Mouse (Mus musculus) forebrain, embryonic 10.5 days (tissue): ENCODE measurements around the gene Atp6v1e1. TPM values are rescaled to one million over a fixed set of nuclear protein-coding genes. Genes with fewer than 3 reads are reported as not detected.
"Not testable (repeated sequence)": the region's sequence is repeated elsewhere in the genome, so short reads cannot be mapped to it uniquely, and the experiment has no call there.

ENCODE experiments used
- DNase-seq: peaks from one replicate; pipeline ENCODE4 v3.0.0-alpha.2; 2017; ENCODE audit warnings: low spot score; ENCODE audit errors: extremely low spot score
- H3K27ac ChIP-seq: fragments of 300-500 bp; sonication (generic); 2 replicates; pipeline ENCODE4 v1.5.1; 2016; ENCODE audit warnings: mild to moderate bottlenecking
- H3K27me3 ChIP-seq: fragments of 300-500 bp; sonication (generic); 2 replicates; pipeline ENCODE4 v1.6.1; 2016; ENCODE audit warnings: mild to moderate bottlenecking; ENCODE audit not compliant: poor library complexity, severe bottlenecking
- H3K36me3 ChIP-seq: fragments of 300-500 bp; sonication (generic); replicated peaks from 2 replicates; pipeline ENCODE4 v1.6.1; 2016; ENCODE audit warnings: mild to moderate bottlenecking, moderate library complexity
- H3K4me1 ChIP-seq: fragments of 300-500 bp; sonication (generic); 2 replicates; pipeline ENCODE4 v1.6.1; 2016
- H3K4me3 ChIP-seq: fragments of 300-500 bp; sonication (generic); 2 replicates; pipeline ENCODE4 v1.5.1; 2016; ENCODE audit warnings: mild to moderate bottlenecking, moderate library complexity
- H3K9me3 ChIP-seq: fragments of 300-500 bp; sonication (generic); 2 replicates; pipeline ENCODE4 v1.6.1; 2016; ENCODE audit warnings: mild to moderate bottlenecking, moderate library complexity
- WGBS: fragments of 180-500 bp; shearing (Covaris S2); methylation state at CpG from one replicate; pipeline ENCODE4 v1.1.7; 2016; 5-methylcytosine and 5-hydroxymethylcytosine counted together
- polyA plus RNA-seq: library from polyadenylated mRNA; unstranded; fragments of >200 nt; fragmentation: Nextera tagmentation; extraction: Ambion mirVana; gene quantifications from 2 replicates; pipeline ENCODE4 v1.2.1, GENCODE M21; 2016

The Atp6v1e1 gene
- polyA plus RNA-seq = 109 and 110 TPM in 2 replicates

GRCm38 (mm10) chr6:120822307-120822928 is at the start of gene Atp6v1e1:
Gene Atp6v1e1, minus strand, starts transcription at chr6:120822793.
- peak within 1 kb of the TSS; percentile 97 for H3K4me3 ChIP-seq
- H3K9me3 ChIP-seq = peaks cover 3% of the 10 kb centered on the region; the same call in 1 of the 2 replicates
- H3K4me1 ChIP-seq = peaks cover 15% of the 10 kb centered on the region
- WGBS = 0% methylated on average over 41 of the region's 41 CpGs
- H3K36me3 ChIP-seq = peaks cover 24% of the 10 kb centered on the region
- peak within 1 kb of the TSS; percentile 90 for H3K27ac ChIP-seq
- DNase-seq = peak; percentile 96
- no peaks in the 10 kb centered on the region for H3K27me3 ChIP-seq

DNA sequence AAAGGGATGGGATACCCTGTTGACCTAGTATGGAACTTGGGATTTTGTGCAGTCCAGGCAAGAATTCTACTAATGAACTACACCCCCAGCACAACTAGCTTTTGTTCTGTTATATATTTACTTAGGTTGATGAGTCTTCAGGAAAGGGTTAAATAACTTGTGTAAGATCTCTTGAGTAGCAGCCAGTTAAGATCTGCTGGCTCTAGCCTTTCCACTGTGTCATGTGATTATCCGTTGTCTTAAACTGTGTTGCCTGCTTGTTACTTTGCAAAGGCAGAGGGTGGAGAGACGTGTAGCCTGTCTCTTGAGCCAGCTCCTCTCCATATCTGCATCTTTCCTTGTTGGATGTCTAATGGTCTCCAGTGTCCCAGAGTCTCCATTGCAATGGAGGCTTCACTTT is 48.7 kb upstream of the Atp6v1e1 start:
- no peak overlapping the region for H3K27ac ChIP-seq

GRCm38 (mm10) chr6:120868824-120869223 is 46.2 kb upstream of the Atp6v1e1 start:
- Histone ChIP-seq H3K4me1 (no peaks in the 10 kb centered on the region), H3K36me3 (peaks cover 53% of the 10 kb centered on the region), H3K4me3 (no peak overlapping the region), H3K27me3 (no peaks in the 10 kb centered on the region), H3K9me3 (no peaks in the 10 kb centered on the region), H3K27ac (no peak overlapping the region)
- no peak for DNase-seq
- 85% methylated on average over 1 of the region's 1 CpGs for WGBS

More for the DNA sequence above, 48.7 kb upstream of the Atp6v1e1 start:
- Histone ChIP-seq H3K4me1 (no peaks in the 10 kb centered on the region), H3K36me3 (peaks cover 38% of the 10 kb centered on the region), H3K9me3 (no peaks in the 10 kb centered on the region), H3K27me3 (no peaks in the 10 kb centered on the region), H3K4me3 (no peak overlapping the region)
- no peak for DNase-seq
- WGBS = 93% methylated on average over 2 of the region's 2 CpGs

GRCm38 (mm10) chr6:120866051-120866814 is 43.6 kb upstream of the Atp6v1e1 start:
- Histone ChIP-seq H3K36me3 (peaks cover 62% of the 10 kb centered on the region), H3K9me3 (no peaks in the 10 kb centered on the region), H3K27ac (no peak overlapping the region)

DNA sequence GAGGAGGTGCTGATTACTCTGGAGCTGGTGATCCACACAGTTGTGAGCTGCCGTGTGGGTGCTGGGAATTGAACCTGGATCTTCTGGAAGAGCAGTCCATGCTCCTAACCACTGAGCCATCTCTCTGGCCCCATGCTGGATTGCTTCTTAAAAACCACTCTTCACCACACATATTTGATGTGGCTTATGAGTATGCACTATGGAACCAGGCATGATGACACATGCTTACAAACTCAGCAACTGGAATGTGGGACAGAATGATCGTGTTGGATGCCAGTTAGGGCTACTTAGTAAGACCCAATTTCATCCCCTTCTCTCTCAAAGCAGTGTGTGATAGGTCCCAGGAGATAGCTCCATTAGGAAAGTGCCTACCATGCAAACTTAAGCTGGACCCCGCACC is 37.5 kb upstream of the Atp6v1e1 start:
- peaks cover 64% of the 10 kb centered on the region for H3K36me3 ChIP-seq
- H3K27ac ChIP-seq = no peak overlapping the region

More at GRCm38 (mm10) chr6:120866051-120866814, 43.6 kb upstream of the Atp6v1e1 start:
- Histone ChIP-seq H3K4me3 (no peak overlapping the region), H3K27me3 (no peaks in the 10 kb centered on the region), H3K4me1 (no peaks in the 10 kb centered on the region)
- WGBS = 90% methylated on average over 9 of the region's 9 CpGs
- no peak for DNase-seq

DNA sequence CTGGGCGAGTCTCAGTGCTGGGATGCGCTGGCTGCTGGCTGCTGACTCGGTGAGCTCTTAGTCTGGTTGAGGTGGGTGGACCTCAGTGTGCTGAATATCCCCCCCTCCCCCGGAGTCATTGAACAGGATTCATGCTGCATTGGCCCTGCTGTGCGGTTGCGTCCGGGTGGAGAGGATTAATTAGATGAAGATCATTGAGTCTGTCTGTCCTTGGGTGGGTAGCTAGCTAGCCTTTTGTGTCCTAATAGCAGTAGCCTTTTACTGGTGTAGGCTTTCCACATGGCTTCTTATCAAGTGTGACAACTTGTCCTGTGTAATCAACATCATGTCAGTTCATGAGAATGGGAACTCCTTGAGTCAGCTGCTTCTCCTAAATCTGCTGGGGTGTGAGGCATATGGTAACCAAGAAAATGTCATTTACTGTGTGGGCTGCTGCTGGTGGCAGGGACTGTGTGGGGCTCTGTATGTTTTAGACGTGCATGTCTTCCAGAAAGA is 35.7 kb upstream of the Atp6v1e1 start:
- Histone ChIP-seq H3K36me3 (peaks cover 65% of the 10 kb centered on the region), H3K9me3 (no peaks in the 10 kb centered on the region), H3K4me1 (peaks cover 16% of the 10 kb centered on the region), H3K4me3 (no peak overlapping the region), H3K27me3 (no peaks in the 10 kb centered on the region), H3K27ac (no peak overlapping the region)
- WGBS = 45% methylated on average over 8 of the region's 8 CpGs
- peak; percentile 20 for DNase-seq

More for the DNA sequence above, 37.5 kb upstream of the Atp6v1e1 start:
- H3K27me3 ChIP-seq = no peaks in the 10 kb centered on the region
- no peak overlapping the region for H3K4me3 ChIP-seq
- DNase-seq = no peak
- peaks cover 16% of the 10 kb centered on the region for H3K4me1 ChIP-seq
- WGBS = 90% methylated on average over 3 of the region's 3 CpGs
- no peaks in the 10 kb centered on the region for H3K9me3 ChIP-seq

DNA sequence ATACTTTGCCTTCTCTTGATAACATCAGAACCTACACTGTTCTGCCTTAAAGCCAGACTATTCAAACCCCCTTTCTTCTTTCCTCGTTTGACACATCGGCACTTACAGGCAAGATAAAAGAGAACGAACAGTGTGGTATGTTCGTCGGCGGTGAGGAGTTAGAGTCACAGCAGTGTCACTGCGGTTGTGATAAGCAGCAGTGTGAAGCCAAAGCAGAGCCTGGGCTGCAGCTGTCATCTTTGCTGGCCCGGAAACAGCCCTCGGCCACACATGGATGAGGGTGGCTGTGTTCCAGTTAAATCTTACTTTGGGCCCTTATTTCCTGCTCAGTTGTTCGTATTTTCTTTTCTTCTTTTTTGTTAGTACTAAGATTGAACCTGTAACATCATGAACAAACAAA is 31.8 kb upstream of the Atp6v1e1 start:
- no peak for DNase-seq
- Histone ChIP-seq H3K4me3 (no peak overlapping the region), H3K4me1 (peaks cover 16% of the 10 kb centered on the region), H3K9me3 (no peaks in the 10 kb centered on the region), H3K27ac (no peak overlapping the region), H3K27me3 (no peaks in the 10 kb centered on the region), H3K36me3 (peaks cover 75% of the 10 kb centered on the region)
- WGBS = 95% methylated on average over 10 of the region's 10 CpGs

DNA sequence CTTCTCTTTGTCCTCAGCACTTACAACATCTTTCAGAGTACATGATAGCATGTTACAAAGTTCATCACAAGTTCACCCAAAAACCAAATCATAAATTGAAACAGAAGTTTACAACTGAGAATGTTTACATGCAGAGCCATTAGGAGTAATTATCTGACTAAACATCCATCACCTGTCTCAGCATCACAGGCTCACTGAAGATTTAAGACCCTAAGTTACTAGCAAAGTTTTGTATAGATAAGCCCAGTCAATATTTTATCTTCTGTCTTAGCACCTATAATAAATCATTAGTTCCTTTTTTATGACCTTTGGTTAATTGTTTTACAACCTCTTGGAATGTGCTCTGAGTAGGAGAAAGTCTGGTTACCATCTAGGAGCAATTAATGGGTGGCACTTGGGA is 28.1 kb upstream of the Atp6v1e1 start:
- H3K36me3 ChIP-seq = peaks cover 77% of the 10 kb centered on the region
- not testable (repeated sequence) for H3K4me1 ChIP-seq, DNase-seq, H3K9me3 ChIP-seq, H3K27ac ChIP-seq, H3K4me3 ChIP-seq, H3K27me3 ChIP-seq

DNA sequence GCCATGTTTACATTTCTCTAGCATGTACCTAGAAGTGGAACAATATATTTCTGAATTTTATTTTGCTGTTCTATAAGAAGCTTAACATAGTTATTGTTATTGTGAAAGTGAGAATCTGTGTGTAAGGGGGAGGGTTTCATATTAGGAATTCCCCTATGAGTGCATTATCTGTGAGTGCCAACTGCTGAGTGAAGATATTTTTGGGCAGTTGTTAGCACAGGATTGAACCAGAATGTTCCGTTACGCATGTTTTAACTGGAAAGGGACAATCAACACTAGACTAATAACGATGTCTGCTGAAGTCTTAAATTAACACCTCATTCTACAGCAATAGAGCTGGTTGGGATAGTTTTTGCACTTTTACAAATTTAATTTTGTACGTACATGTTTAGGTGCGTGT is 19.2 kb upstream of the Atp6v1e1 start:
- no peak for DNase-seq

DNA sequence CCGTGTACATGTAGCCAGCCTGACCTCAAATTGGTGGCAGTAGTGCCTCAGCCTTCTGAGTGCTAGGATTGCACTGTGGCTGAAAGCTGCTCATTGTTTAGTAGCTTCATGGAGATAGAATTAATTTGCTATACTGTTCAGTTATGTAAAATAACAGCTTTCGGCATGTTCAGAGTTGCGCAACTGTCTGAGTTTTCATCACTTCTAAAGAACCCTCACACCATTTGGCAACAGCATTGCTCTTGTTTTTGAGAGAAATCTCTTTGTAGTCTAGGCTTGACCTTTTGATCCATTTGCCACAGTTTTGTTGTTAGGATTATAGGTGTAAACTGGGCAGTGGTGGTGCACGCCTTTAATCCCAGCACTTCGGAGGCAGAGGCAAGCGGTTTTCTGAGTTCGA is 17.7 kb upstream of the Atp6v1e1 start:
- no peak for DNase-seq
- H3K27me3 ChIP-seq = no peaks in the 10 kb centered on the region
- H3K9me3 ChIP-seq = peaks cover 6% of the 10 kb centered on the region; the same call in 1 of the 2 replicates
- H3K36me3 ChIP-seq = peaks cover 25% of the 10 kb centered on the region
- no peak overlapping the region for H3K4me3 ChIP-seq
- H3K4me1 ChIP-seq = peaks cover 18% of the 10 kb centered on the region
- no peak overlapping the region for H3K27ac ChIP-seq
- WGBS = 97% methylated on average over 7 of the region's 7 CpGs

More for the DNA sequence above, 19.2 kb upstream of the Atp6v1e1 start:
- WGBS = 98% methylated on average over 5 of the region's 5 CpGs
- Histone ChIP-seq H3K4me3 (no peak overlapping the region), H3K9me3 (peaks cover 6% of the 10 kb centered on the region; the same call in 1 of the 2 replicates), H3K4me1 (peaks cover 11% of the 10 kb centered on the region), H3K36me3 (peaks cover 25% of the 10 kb centered on the region), H3K27me3 (no peaks in the 10 kb centered on the region), H3K27ac (no peak overlapping the region)

GRCm38 (mm10) chr6:120837152-120837530 is 14.5 kb upstream of the Atp6v1e1 start:
- peak overlapping the region; percentile 89 for H3K4me3 ChIP-seq
- 68% methylated on average over 1 of the region's 1 CpGs for WGBS
- peaks cover 18% of the 10 kb centered on the region for H3K4me1 ChIP-seq
- DNase-seq = no peak
- H3K9me3 ChIP-seq = peaks cover 6% of the 10 kb centered on the region; the same call in 1 of the 2 replicates
- H3K27me3 ChIP-seq = no peaks in the 10 kb centered on the region
- H3K36me3 ChIP-seq = peaks cover 25% of the 10 kb centered on the region
- peak overlapping the region; percentile 99 for H3K27ac ChIP-seq

DNA sequence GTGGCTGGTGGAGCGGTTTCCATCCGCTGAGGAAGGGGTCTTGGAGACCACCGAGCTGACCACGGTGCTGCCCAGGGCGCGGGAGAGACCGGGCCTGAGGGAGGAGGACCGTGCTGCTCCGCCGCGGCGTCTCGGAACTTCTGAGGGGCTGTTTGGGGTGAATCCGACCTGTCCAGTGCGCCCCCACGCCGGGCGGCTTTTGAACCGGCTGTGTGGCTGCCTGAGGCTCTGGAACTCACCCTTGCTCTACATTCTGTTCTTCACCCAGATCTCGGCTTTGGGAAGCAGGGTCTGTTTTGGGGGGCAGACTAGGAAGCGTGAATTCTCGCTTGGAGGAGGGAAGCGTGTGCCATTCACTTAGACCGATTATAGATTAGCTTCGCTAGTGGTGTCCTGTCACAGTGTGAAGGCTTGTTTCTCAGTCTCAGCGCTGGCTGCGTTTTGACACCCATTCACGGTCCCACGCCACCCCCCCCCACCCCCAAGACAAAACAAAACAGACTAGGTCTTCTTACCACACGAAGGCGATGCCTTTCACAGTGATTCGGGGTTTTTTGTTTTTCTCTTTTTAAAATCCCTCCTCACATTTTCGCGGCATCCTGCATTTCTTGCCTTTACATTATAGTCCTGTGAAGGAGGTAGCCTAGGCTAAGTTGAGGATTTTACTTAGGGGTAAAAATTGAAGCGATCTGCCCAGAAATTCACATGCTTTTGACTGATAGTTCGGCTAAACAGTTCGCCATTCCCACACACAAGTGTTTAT is 14.0 kb upstream of the Atp6v1e1 start:
- Histone ChIP-seq H3K27me3 (no peaks in the 10 kb centered on the region), H3K9me3 (peaks cover 6% of the 10 kb centered on the region; the same call in 1 of the 2 replicates), H3K36me3 (peaks cover 25% of the 10 kb centered on the region), H3K4me3 (peak overlapping the region; percentile 89), H3K4me1 (peaks cover 18% of the 10 kb centered on the region), H3K27ac (peak overlapping the region; percentile 99)
- WGBS = 6% methylated on average over 37 of the region's 37 CpGs
- no peak for DNase-seq
